Mouse (Mus musculus) spleen, adult 2 months (tissue): Measurements from ENCODE around the gene Pecam1. TPM values are rescaled to one million over a fixed set of nuclear protein-coding genes. Genes with fewer than 3 reads are reported as not detected.
A peak's percentile ranks its signal among the peaks of the same experiment; 100 is the strongest.

ENCODE experiments used
- DNase-seq, 2 experiments: peaks; one replicate each; pipeline versions ENCODE4 v3.0.0 to v3.0.0-alpha.2; 2012 to 2021; ENCODE audit warnings: low spot score in 2 of 2, low read depth in 1 of 2
- H3K27ac ChIP-seq: fragments of 200-500 bp; 2 replicates; pipeline ENCODE4 v1.5.1; 2012; ENCODE audit warnings: low read length, inconsistent platforms; ENCODE audit not compliant: insufficient read depth
- H3K27me3 ChIP-seq: fragments of 200-500 bp; 2 replicates; pipeline ENCODE4 v1.6.1; 2012; ENCODE audit warnings: mild to moderate bottlenecking, moderate library complexity, low read length, inconsistent platforms; ENCODE audit not compliant: control insufficient read depth, insufficient read depth
- H3K36me3 ChIP-seq: fragments of 200-500 bp; 2 replicates; pipeline ENCODE4 v1.6.1; 2012; ENCODE audit warnings: mild to moderate bottlenecking, low read length, inconsistent platforms; ENCODE audit not compliant: control insufficient read depth, insufficient read depth
- H3K4me1 ChIP-seq: fragments of 200-500 bp; 2 replicates; pipeline ENCODE4 v1.6.1; 2011; ENCODE audit warnings: inconsistent platforms; ENCODE audit not compliant: control insufficient read depth, insufficient read depth, insufficient read length
- H3K4me3 ChIP-seq: fragments of 200-500 bp; 2 replicates; pipeline ENCODE4 v1.5.1; 2011; ENCODE audit warnings: mild to moderate bottlenecking, inconsistent platforms; ENCODE audit not compliant: insufficient read depth, insufficient read length; ENCODE audit errors: extremely low read depth
- CTCF ChIP-seq: fragments of 200-500 bp; IDR thresholded peaks from 2 replicates; pipeline ENCODE4 v1.5.1; 2011; ENCODE audit warnings: mild to moderate bottlenecking, inconsistent platforms; ENCODE audit not compliant: insufficient read depth, insufficient read length, insufficient replicate concordance; ENCODE audit errors: extremely low read depth
- POLR2A ChIP-seq: fragments of 200-500 bp; IDR thresholded peaks from 2 replicates; pipeline ENCODE4 v1.6.1; 2011; ENCODE audit warnings: low read depth, low read length, inconsistent platforms
- WGBS: fragments of 180-500 bp; shearing (Covaris S2); methylation state at CpG from one replicate; pipeline ENCODE4 v1.1.7; 2018; 5-methylcytosine and 5-hydroxymethylcytosine counted together
- polyA plus RNA-seq: library from polyadenylated mRNA; depleted of rRNA; stranded (reverse); fragments of >200 nt; gene quantifications from 2 replicates; pipeline ENCODE4 v1.2.3, GENCODE M21; 2012

The Pecam1 gene
- polyA plus RNA-seq, 1 experiment = 43.5 TPM

- no peaks in the 10 kb centered on the region; the same call in 1 of the 2 replicates for H3K4me1 ChIP-seq
- H3K36me3 ChIP-seq = peaks cover 50% of the 10 kb centered on the region
- no peak for TF ChIP-seq POLR2A
- H3K27me3 ChIP-seq = no peaks in the 10 kb centered on the region
- H3K27ac ChIP-seq = no peak overlapping the region
- no peak overlapping the region for H3K4me3 ChIP-seq
- WGBS = 85% methylated on average over 6 of the region's 6 CpGs
- DNase-seq = no peak
Observed at GRCm38 (mm10) chr11:106681138-106681537, 69.3 kb downstream of the Pecam1 start.

DNA sequence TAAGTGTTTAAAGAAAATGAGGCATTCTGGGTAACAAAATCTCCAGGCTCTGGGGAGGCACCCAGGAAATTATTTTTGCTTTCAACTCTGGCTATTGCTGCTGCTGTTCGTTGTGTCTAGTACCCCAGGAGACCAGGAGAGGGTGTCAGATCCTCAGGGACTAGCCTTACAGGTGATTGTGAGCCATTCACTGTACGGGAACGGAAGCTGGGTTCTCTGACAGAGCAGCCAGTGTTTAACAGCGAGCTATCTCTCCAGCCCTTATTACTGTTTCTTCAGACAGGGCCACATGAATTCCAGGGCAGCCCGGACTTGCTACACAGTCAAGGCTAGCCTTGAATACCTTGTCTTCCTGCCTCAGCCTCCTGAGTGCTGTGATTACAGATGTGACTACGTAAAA is 70.6 kb downstream of the Pecam1 start:
- H3K36me3 ChIP-seq = peaks cover 42% of the 10 kb centered on the region
- 77% methylated on average over 6 of the region's 6 CpGs for WGBS
- DNase-seq = no peak

DNA sequence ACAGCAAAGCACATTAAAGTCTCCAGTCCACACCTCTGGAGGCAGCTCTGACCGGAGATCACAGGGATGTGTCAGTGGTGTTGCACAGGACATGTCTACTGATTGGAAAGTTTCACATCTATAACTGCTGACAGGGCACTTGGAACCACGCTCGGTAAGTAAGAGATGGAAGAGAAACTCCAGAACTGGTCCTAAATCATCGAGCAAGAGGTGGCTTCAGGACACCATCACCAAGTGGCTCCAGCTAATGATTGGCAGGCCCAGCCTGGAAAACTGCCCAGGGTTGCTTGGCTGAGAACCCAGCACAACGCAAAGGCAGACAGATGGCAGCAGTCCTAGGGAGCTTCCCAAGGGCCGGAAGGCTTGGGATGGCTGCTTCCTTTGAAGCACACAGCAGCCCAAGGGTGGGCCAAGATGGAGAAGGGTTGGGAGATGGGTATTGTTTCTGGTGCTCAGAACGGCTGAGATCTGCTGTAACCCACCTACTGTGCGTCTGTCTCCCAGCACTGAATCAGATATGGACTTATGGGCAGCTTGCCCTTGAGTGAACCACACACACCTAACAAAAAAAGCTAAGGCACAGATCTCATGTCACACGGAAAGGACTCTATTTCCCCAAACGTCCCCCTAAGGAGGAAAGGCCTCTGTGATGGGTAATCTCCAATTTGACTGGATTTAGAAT is 72.4 kb downstream of the Pecam1 start:
- Histone ChIP-seq H3K27ac (no peak overlapping the region), H3K4me3 (no peak overlapping the region), H3K27me3 (no peaks in the 10 kb centered on the region), H3K4me1 (peaks cover 27% of the 10 kb centered on the region; the same call in 1 of the 2 replicates), H3K36me3 (peaks cover 31% of the 10 kb centered on the region)
- TF ChIP-seq CTCF = no peak
- no peak for TF ChIP-seq POLR2A
- no peak for DNase-seq
- 81% methylated on average over 10 of the region's 10 CpGs for WGBS

More for the DNA sequence above, 70.6 kb downstream of the Pecam1 start:
- Histone ChIP-seq H3K27ac (peak overlapping the region; percentile 46), H3K4me1 (peaks cover 12% of the 10 kb centered on the region; the same call in 1 of the 2 replicates), H3K27me3 (no peaks in the 10 kb centered on the region), H3K4me3 (no peak overlapping the region)
- no peak for TF ChIP-seq CTCF
- TF ChIP-seq POLR2A = no peak

DNA sequence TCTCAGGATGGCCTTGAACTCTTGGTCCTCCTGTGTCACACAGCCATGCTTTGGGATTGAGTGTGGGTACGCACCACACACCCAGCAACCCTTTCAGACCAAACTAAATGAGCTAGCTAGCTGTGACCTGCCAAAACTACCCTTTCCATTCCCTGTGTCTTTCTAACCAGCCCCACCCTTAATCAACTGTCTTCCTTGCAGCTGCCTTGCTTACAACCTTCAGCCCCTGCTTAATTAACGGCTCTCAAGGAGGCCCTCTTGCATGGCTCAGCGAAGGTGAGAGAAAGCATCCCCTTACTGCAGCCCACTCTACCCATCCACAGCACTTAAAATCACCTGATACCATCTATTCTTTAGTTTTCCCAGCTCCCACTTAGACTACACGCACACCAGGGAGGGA is 73.1 kb downstream of the Pecam1 start:
- TF ChIP-seq POLR2A (no peak), CTCF (no peak)
- WGBS = 81% methylated on average over 4 of the region's 4 CpGs
- Histone ChIP-seq H3K27ac (peak overlapping the region; percentile 49), H3K4me1 (peaks cover 32% of the 10 kb centered on the region; the same call in 1 of the 2 replicates), H3K27me3 (no peaks in the 10 kb centered on the region), H3K4me3 (no peak overlapping the region), H3K36me3 (peaks cover 28% of the 10 kb centered on the region)
- DNase-seq = no peak

DNA sequence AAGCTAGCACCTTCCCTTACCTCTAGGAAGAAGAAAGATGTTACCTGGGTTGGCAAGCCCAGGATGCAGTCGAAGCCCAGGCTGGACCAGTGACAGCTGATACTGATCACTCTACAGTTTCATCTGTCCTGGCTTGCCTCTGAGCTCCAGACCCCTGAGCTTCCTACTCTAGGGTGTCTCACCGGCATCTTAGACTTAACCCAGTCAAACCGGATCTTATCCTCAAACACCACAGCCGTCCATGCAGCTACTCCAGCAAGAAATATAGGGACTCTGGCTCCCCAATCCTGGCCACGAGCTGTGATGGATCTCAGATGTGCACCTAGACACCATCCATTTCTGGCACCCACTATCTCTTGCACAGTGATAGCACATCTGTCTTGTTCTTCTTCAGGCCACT is 74.6 kb downstream of the Pecam1 start:
- TF ChIP-seq CTCF = no peak
- TF ChIP-seq POLR2A = no peak
- Histone ChIP-seq H3K36me3 (peaks cover 19% of the 10 kb centered on the region), H3K27ac (peak overlapping the region; percentile 94), H3K4me3 (no peak overlapping the region), H3K4me1 (peaks cover 35% of the 10 kb centered on the region; the same call in 1 of the 2 replicates), H3K27me3 (no peaks in the 10 kb centered on the region)
- DNase-seq = no peak
- whole genome bisulfite sequencing = 87% methylated on average over 5 of the region's 5 CpGs

- TF ChIP-seq CTCF (no peak), POLR2A (no peak)
- H3K27ac ChIP-seq = peak overlapping the region; percentile 94
- H3K4me3 ChIP-seq = no peak overlapping the region
- peaks cover 18% of the 10 kb centered on the region for H3K36me3 ChIP-seq
- peaks cover 35% of the 10 kb centered on the region; the same call in 1 of the 2 replicates for H3K4me1 ChIP-seq
- 42% methylated on average over 10 of the region's 10 CpGs for WGBS
- DNase-seq = no peak
- H3K27me3 ChIP-seq = no peaks in the 10 kb centered on the region
Observed at GRCm38 (mm10) chr11:106675201-106675726, 75.2 kb downstream of the Pecam1 start.

GRCm38 (mm10) chr11:106674612-106675153 is 75.7 kb downstream of the Pecam1 start:
- peaks cover 13% of the 10 kb centered on the region for H3K36me3 ChIP-seq
- peaks cover 38% of the 10 kb centered on the region; the same call in 1 of the 2 replicates for H3K4me1 ChIP-seq
- H3K4me3 ChIP-seq = peak overlapping the region; percentile 20; the same call in 1 of the 2 replicates
- peak; percentile 55 to 69 for DNase-seq
- TF ChIP-seq CTCF = no peak
- peak; percentile 6; the same call in 1 of the 2 replicates for TF ChIP-seq POLR2A
- H3K27me3 ChIP-seq = no peaks in the 10 kb centered on the region
- peak overlapping the region; percentile 94 for H3K27ac ChIP-seq
- WGBS = 0% methylated on average over 9 of the region's 9 CpGs
